Mouse (Mus musculus) hindbrain, embryonic 14.5 days (tissue): Measurements from ENCODE around the gene Chst3. TPM values are rescaled to one million over a fixed set of nuclear protein-coding genes. Genes with fewer than 3 reads are reported as not detected.
"Not testable (repeated sequence)": the region's sequence is repeated elsewhere in the genome, so short reads cannot be mapped to it uniquely, and the experiment has no call there.

Experiments
- ATAC-seq: fragments of 200-750 bp; cut with Nextera tagmentation; 2 replicates; pipeline ENCODE4 v1.8.0; 2017; ENCODE audit warnings: moderate number of reproducible peaks, mild to moderate bottlenecking, moderate TSS enrichment, moderate library complexity; ENCODE audit not compliant: low FRiP score
- DNase-seq: peaks from one replicate; pipeline ENCODE4 v3.0.0-alpha.2; 2015; ENCODE audit warnings: low spot score
- H3K27ac ChIP-seq: fragments of 300-500 bp; sonication (generic); 2 replicates; pipeline ENCODE4 v1.5.1; 2014; ENCODE audit warnings: mild to moderate bottlenecking, moderate library complexity
- H3K27me3 ChIP-seq: fragments of 300-500 bp; sonication (generic); 2 replicates; pipeline ENCODE4 v1.6.1; 2014; ENCODE audit warnings: mild to moderate bottlenecking, low read length, mixed read lengths; ENCODE audit not compliant: control insufficient read depth, insufficient read depth
- H3K36me3 ChIP-seq: fragments of 300-500 bp; sonication (generic); replicated peaks from 2 replicates; pipeline ENCODE4 v1.6.1; 2014; ENCODE audit not compliant: control insufficient read depth, insufficient read depth
- H3K4me1 ChIP-seq: fragments of 300-500 bp; sonication (generic); replicated peaks from 2 replicates; pipeline ENCODE4 v1.6.1; 2014; ENCODE audit warnings: antibody characterized with exemption, low read length, mixed read lengths; ENCODE audit not compliant: control insufficient read depth, insufficient read depth
- H3K4me2 ChIP-seq: fragments of 300-500 bp; sonication (generic); replicated peaks from 2 replicates; pipeline ENCODE4 v1.6.1; 2014; ENCODE audit warnings: mild to moderate bottlenecking, moderate library complexity
- H3K4me3 ChIP-seq: fragments of 300-500 bp; sonication (generic); replicated peaks from 2 replicates; pipeline ENCODE4 v1.5.1; 2014; ENCODE audit warnings: mild to moderate bottlenecking, low read length
- H3K9ac ChIP-seq: fragments of 300-500 bp; sonication (generic); 2 replicates; pipeline ENCODE4 v1.6.1; 2014
- H3K9me3 ChIP-seq: fragments of 300-500 bp; sonication (generic); 2 replicates; pipeline ENCODE4 v1.6.1; 2016; ENCODE audit warnings: low read length; ENCODE audit not compliant: control insufficient read depth
- WGBS: fragments of 180-500 bp; shearing (Covaris S2); extraction: QIAGEN DNeasy Blood & Tissue Kit; methylation state at CpG from one replicate; pipeline ENCODE4 v1.1.7; 2014; 5-methylcytosine and 5-hydroxymethylcytosine counted together
- polyA plus RNA-seq: library from polyadenylated mRNA; unstranded; fragments of >200 nt; fragmentation: Nextera tagmentation; extraction: Ambion mirVana; gene quantifications from 2 replicates; pipeline ENCODE4 v1.2.1, GENCODE M21; 2014

Gene Chst3
- polyA plus RNA-seq, 1 experiment from 2014 or later = 1.2 TPM

GRCm38 (mm10) chr10:60170326-60171089 is 48.6 kb downstream of the Chst3 start:
- Histone ChIP-seq H3K4me1 (no peaks in the 10 kb centered on the region; the same call in 1 of the 2 replicates), H3K27ac (no peak overlapping the region), H3K27me3 (no peaks in the 10 kb centered on the region), H3K4me3 (no peak overlapping the region), H3K36me3 (no peaks in the 10 kb centered on the region), H3K9me3 (no peaks in the 10 kb centered on the region), H3K4me2 (no peak overlapping the region), H3K9ac (no peak overlapping the region)
- DNase-seq (no peak), ATAC-seq (no peak)
- WGBS = 80% methylated on average over 10 of the region's 10 CpGs

- no peak for ATAC-seq
- H3K27ac ChIP-seq = no peak overlapping the region
- H3K4me3 ChIP-seq = no peak overlapping the region
- no peaks in the 10 kb centered on the region for H3K36me3 ChIP-seq
- no peaks in the 10 kb centered on the region; the same call in 1 of the 2 replicates for H3K4me1 ChIP-seq
- H3K9ac ChIP-seq = no peak overlapping the region
- H3K9me3 ChIP-seq = no peaks in the 10 kb centered on the region
- no peaks in the 10 kb centered on the region for H3K27me3 ChIP-seq
- 46% methylated on average over 3 of the region's 3 CpGs for WGBS
- DNase-seq = no peak
- no peak overlapping the region for H3K4me2 ChIP-seq
These were observed 50.1 kb downstream of the Chst3 start for GRCm38 (mm10) chr10:60168960-60169359.

GRCm38 (mm10) chr10:60168306-60168705 is 50.8 kb downstream of the Chst3 start:
- H3K4me3 ChIP-seq = no peak overlapping the region
- H3K36me3 ChIP-seq = no peaks in the 10 kb centered on the region
- WGBS = 76% methylated on average over 2 of the region's 2 CpGs
- H3K4me2 ChIP-seq = no peak overlapping the region
- no peak for DNase-seq
- H3K27me3 ChIP-seq = no peaks in the 10 kb centered on the region
- H3K4me1 ChIP-seq = no peaks in the 10 kb centered on the region; the same call in 1 of the 2 replicates
- H3K27ac ChIP-seq = no peak overlapping the region
- no peaks in the 10 kb centered on the region for H3K9me3 ChIP-seq
- ATAC-seq = no peak
- H3K9ac ChIP-seq = no peak overlapping the region

GRCm38 (mm10) chr10:60166068-60166467 is 53.0 kb downstream of the Chst3 start:
- ATAC-seq = no peak

GRCm38 (mm10) chr10:60164869-60165268 is 54.2 kb downstream of the Chst3 start:
- Histone ChIP-seq H3K9ac (no peak overlapping the region), H3K4me3 (no peak overlapping the region), H3K27me3 (no peaks in the 10 kb centered on the region), H3K27ac (no peak overlapping the region), H3K36me3 (no peaks in the 10 kb centered on the region), H3K4me1 (no peaks in the 10 kb centered on the region; the same call in 1 of the 2 replicates), H3K4me2 (no peak overlapping the region), H3K9me3 (no peaks in the 10 kb centered on the region)
- DNase-seq (no peak), ATAC-seq (no peak)
- 64% methylated on average over 1 of the region's 1 CpGs for WGBS

More at GRCm38 (mm10) chr10:60166068-60166467, 53.0 kb downstream of the Chst3 start:
- H3K4me3 ChIP-seq = no peak overlapping the region
- H3K4me1 ChIP-seq = no peaks in the 10 kb centered on the region; the same call in 1 of the 2 replicates
- no peaks in the 10 kb centered on the region for H3K9me3 ChIP-seq
- H3K9ac ChIP-seq = no peak overlapping the region
- WGBS = 15% methylated on average over 3 of the region's 3 CpGs
- no peaks in the 10 kb centered on the region for H3K36me3 ChIP-seq
- no peaks in the 10 kb centered on the region for H3K27me3 ChIP-seq
- H3K27ac ChIP-seq = no peak overlapping the region
- DNase-seq = no peak
- no peak overlapping the region for H3K4me2 ChIP-seq

- H3K36me3 ChIP-seq = no peaks in the 10 kb centered on the region
- H3K27me3 ChIP-seq = no peaks in the 10 kb centered on the region
- DNase-seq = no peak
- ATAC-seq = no peak
- 95% methylated on average over 6 of the region's 6 CpGs for WGBS
- no peak overlapping the region for H3K9ac ChIP-seq
- H3K9me3 ChIP-seq = no peaks in the 10 kb centered on the region
- H3K4me2 ChIP-seq = no peak overlapping the region
- H3K27ac ChIP-seq = no peak overlapping the region
- H3K4me1 ChIP-seq = no peaks in the 10 kb centered on the region
- no peak overlapping the region for H3K4me3 ChIP-seq
These were observed 56.1 kb downstream of the Chst3 start for GRCm38 (mm10) chr10:60162973-60163255.

- not testable (repeated sequence) for H3K9me3 ChIP-seq, ATAC-seq, DNase-seq, H3K36me3 ChIP-seq, H3K4me1 ChIP-seq, H3K27me3 ChIP-seq, H3K4me2 ChIP-seq, H3K27ac ChIP-seq, H3K4me3 ChIP-seq, H3K9ac ChIP-seq
- 80% methylated on average over 8 of the region's 8 CpGs for WGBS
These were observed 56.7 kb downstream of the Chst3 start for GRCm38 (mm10) chr10:60162184-60162972.

GRCm38 (mm10) chr10:60161397-60161796 is 57.7 kb downstream of the Chst3 start:
- WGBS = 57% methylated on average over 3 of the region's 3 CpGs
- not testable (repeated sequence) for H3K4me2 ChIP-seq, H3K27me3 ChIP-seq, H3K4me1 ChIP-seq, H3K27ac ChIP-seq, H3K36me3 ChIP-seq, H3K9me3 ChIP-seq, DNase-seq, H3K4me3 ChIP-seq, ATAC-seq, H3K9ac ChIP-seq

GRCm38 (mm10) chr10:60158144-60158543 is 60.9 kb downstream of the Chst3 start:
- no peak overlapping the region for H3K27ac ChIP-seq
- no peaks in the 10 kb centered on the region for H3K4me1 ChIP-seq
- 96% methylated on average over 3 of the region's 3 CpGs for WGBS
- DNase-seq (no peak), ATAC-seq (no peak)
- no peak overlapping the region for H3K4me2 ChIP-seq
- H3K27me3 ChIP-seq = no peaks in the 10 kb centered on the region
- no peak overlapping the region for H3K4me3 ChIP-seq
- no peaks in the 10 kb centered on the region for H3K36me3 ChIP-seq
- no peak overlapping the region for H3K9ac ChIP-seq
- no peaks in the 10 kb centered on the region for H3K9me3 ChIP-seq
